In genomic region chr7:15894251-15894650, GRCm38 (mm10) we compare ENCODE assay signal across 19 mouse cellular contexts. TPM values are rescaled to one million over a fixed set of nuclear protein-coding genes. Genes with fewer than 3 reads are reported as not detected.
A peak's percentile ranks its signal among the peaks of the same experiment; 100 is the strongest.
DNase-seq lines count a peak whose midpoint lies in the region; TF ChIP-seq lines count a peak whose summit lies in the region.
"Had no signal": no experiment of that assay in that cellular context is flagged by ENCODE, and none has a peak within 500 bp of the region (broad histone marks: within the 10 kb centered on the region; RNA-seq: fewer than 3 reads in every experiment).

No protein-coding gene starts in this region.

- no peak overlapping the region for H3K9ac ChIP-seq in ES-E14 (ENCODE audit: insufficient read depth, low read depth, low read length, poor library complexity, severe bottlenecking)
- H3K9ac ChIP-seq: embryonic facial prominence, embryonic 12.5 days; forebrain, embryonic 13.5 days; forebrain, embryonic 15.5 days; forebrain, postnatal 0 days had no signal

- peak; percentile 69 for DNase-seq in ES-CJ7 (ENCODE audit: low read depth, low spot score)
- DNase-seq in ES-E14 (ENCODE audit: low read depth, low spot score), result peak; percentile 56
- DNase-seq in ZHBTc4 (ENCODE audit: low read depth, low spot score), result peak; percentile 83
- no peak for DNase-seq in spleen, postnatal 10 days (ENCODE audit: low spot score in 2 of 2)
- DNase-seq in thymus, adult 18-20 months, result no peak
- DNase-seq: adrenal gland, adult 8-10 months; adrenal gland, postnatal 14 days; adrenal gland, postnatal 36 days; cerebellum, adult 11-12 months; cerebellum, adult 2 months; cerebellum, adult 9-10 months; cerebellum, postnatal 10 days; cerebellum, postnatal 25 days; forebrain, postnatal 0 days had no signal

- H3K4me1 ChIP-seq in ES-E14 (ENCODE audit: control insufficient read depth in 2 of 2, insufficient read depth in 2 of 2, low read length in 2 of 2, poor library complexity in 1 of 2), result peaks cover 4 to 12% of the 10 kb centered on the region in 2 experiments; a peak in 3 of 4 replicates
- H3K4me1 ChIP-seq: embryonic facial prominence, embryonic 10.5 days; embryonic facial prominence, embryonic 12.5 days; forebrain, embryonic 13.5 days; forebrain, embryonic 15.5 days had no signal

- H3K9me3 ChIP-seq in ES-E14 (ENCODE audit: control insufficient read depth, insufficient read depth, low read depth, low read length), result no peaks in the 10 kb centered on the region
- H3K9me3 ChIP-seq: embryonic facial prominence, embryonic 10.5 days; embryonic facial prominence, embryonic 12.5 days; forebrain, embryonic 13.5 days; forebrain, embryonic 15.5 days had no signal

- no peaks in the 10 kb centered on the region for H3K36me3 ChIP-seq in ES-E14 (ENCODE audit: control insufficient read depth, insufficient read depth, low read length, poor library complexity, severe bottlenecking)
- H3K36me3 ChIP-seq: embryonic facial prominence, embryonic 10.5 days; embryonic facial prominence, embryonic 12.5 days; forebrain, embryonic 15.5 days had no signal

- H3K4me3 ChIP-seq in ES-E14 (ENCODE audit: insufficient read depth in 1 of 2, low read depth in 1 of 2, low read length in 2 of 2, poor library complexity in 1 of 2, severe bottlenecking in 1 of 2), result no peak overlapping the region
- H3K4me3 ChIP-seq: embryonic facial prominence, embryonic 10.5 days; embryonic facial prominence, embryonic 12.5 days; forebrain, embryonic 13.5 days; forebrain, embryonic 15.5 days had no signal

- H3K27ac ChIP-seq in ES-E14 (ENCODE audit: insufficient read depth, low read depth, low read length, poor library complexity, severe bottlenecking), result no peak overlapping the region; the same call in 1 of the 2 replicates
- H3K27ac ChIP-seq: embryonic facial prominence, embryonic 10.5 days; embryonic facial prominence, embryonic 12.5 days; forebrain, embryonic 13.5 days; forebrain, embryonic 15.5 days had no signal

- in situ Hi-C loops in ES-E14 (cut with MboI; ENCODE audit: low sequenced_read_pairs in 2 of 2, unreplicated experiment in 2 of 2), result no loop called here

TF ChIP-seq in ES-E14, 5 proteins besides CTCF, POLR2A, EP300 and RAD21:
- TF ChIP-seq ZC3H11A (IDR thresholded peaks at IDR 0.05; ENCODE audit: borderline replicate concordance, low read depth, low read length) (no peak), MAFK (IDR thresholded peaks at IDR 0.05; ENCODE audit: insufficient read depth, low read depth, low read length) (no peak), CHD2 (IDR thresholded peaks at IDR 0.05; ENCODE audit: low read depth, low read length) (no peak), HCFC1 (IDR thresholded peaks at IDR 0.05; ENCODE audit: borderline replicate concordance, insufficient read depth, low read length) (no peak), ZNF384 (IDR thresholded peaks at IDR 0.05; ENCODE audit: low read depth, low read length) (no peak)

RNA-seq across cellular contexts. Expression of gene Crxos, which starts 11.8 kb away (rescaled TPM):
- total RNA-seq in ES-E14 (2012; rRNA removed), result 4.2 and 19.1 TPM in 2 replicates
- total RNA-seq: adrenal gland, adult 8-10 months; adrenal gland, postnatal 14 days; adrenal gland, postnatal 36 days; forebrain, postnatal 0 days; MEL had no signal

RNA-seq across cellular contexts. Expression of gene Crx, which starts 14.5 kb away (rescaled TPM):
- total RNA-seq in ES-E14 (2012; rRNA removed), result 0.16 TPM in 1 of 2 replicates, not detected in the other
- total RNA-seq: adrenal gland, adult 8-10 months; adrenal gland, postnatal 14 days; adrenal gland, postnatal 36 days; MEL had no signal

RNA-seq across cellular contexts. Expression of gene Selenow, which starts 28.0 kb away (rescaled TPM):
- total RNA-seq in ES-E14 (2012; rRNA removed), result 36.3 and 54.0 TPM in 2 replicates

RNA-seq across cellular contexts. Expression of gene Nop53, which starts 51.6 kb away (rescaled TPM):
- total RNA-seq in ES-E14 (2012; rRNA removed), result 212 and 220 TPM in 2 replicates

RNA-seq across cellular contexts. Expression of gene Obox6, which starts 54.8 kb away (rescaled TPM):
- total RNA-seq in ES-E14 (2012; rRNA removed), result 0.76 and 0.79 TPM in 2 replicates
- total RNA-seq: adrenal gland, adult 8-10 months; adrenal gland, postnatal 14 days; adrenal gland, postnatal 36 days; forebrain, postnatal 0 days; MEL had no signal

Comparison
In these comparisons a context has a peak if more than half of its experiments do, and no peak if none do; other contexts are left out.
1. DNase-seq: peak in ES-CJ7 (single experiment), ES-E14 (single experiment) and ZHBTc4 (single experiment); none in spleen, postnatal 10 days (0 of 2) and thymus, adult 18-20 months (0 of 2).